Mouse (Mus musculus) liver, embryonic 12.5 days (tissue): Measurements from ENCODE around the gene Map3k20. TPM values are rescaled to one million over a fixed set of nuclear protein-coding genes. Genes with fewer than 3 reads are reported as not detected.

Source experiments
- ATAC-seq: fragments of 200-750 bp; cut with Nextera tagmentation; 2 replicates; pipeline ENCODE4 v1.8.0; 2017; ENCODE audit warnings: moderate number of reproducible peaks, mild to moderate bottlenecking, moderate library complexity
- H3K27ac ChIP-seq: fragments of 300-500 bp; sonication (generic); 2 replicates; pipeline ENCODE4 v1.5.1; 2016; ENCODE audit warnings: mild to moderate bottlenecking
- H3K27me3 ChIP-seq: fragments of 300-500 bp; sonication (generic); replicated peaks from 2 replicates; pipeline ENCODE4 v1.6.1; 2016; ENCODE audit warnings: mild to moderate bottlenecking, moderate library complexity
- H3K36me3 ChIP-seq: fragments of 300-500 bp; sonication (generic); 2 replicates; pipeline ENCODE4 v1.6.1; 2016; ENCODE audit warnings: mild to moderate bottlenecking, moderate library complexity
- H3K4me1 ChIP-seq: fragments of 300-500 bp; sonication (generic); 2 replicates; pipeline ENCODE4 v1.6.1; 2016
- H3K4me2 ChIP-seq: fragments of 300-500 bp; sonication (generic); 2 replicates; pipeline ENCODE4 v1.6.1; 2016; ENCODE audit warnings: mild to moderate bottlenecking, moderate library complexity
- H3K4me3 ChIP-seq: fragments of 300-500 bp; sonication (generic); 2 replicates; pipeline ENCODE4 v1.5.1; 2016; ENCODE audit warnings: mild to moderate bottlenecking, moderate library complexity
- H3K9ac ChIP-seq: fragments of 300-500 bp; sonication (generic); 2 replicates; pipeline ENCODE4 v1.6.1; 2016; ENCODE audit warnings: mild to moderate bottlenecking, moderate library complexity
- H3K9me3 ChIP-seq: fragments of 300-500 bp; sonication (generic); replicated peaks from 2 replicates; pipeline ENCODE4 v1.6.1; 2016; ENCODE audit warnings: mild to moderate bottlenecking, moderate library complexity
- WGBS: fragments of 180-500 bp; shearing (Covaris S2); methylation state at CpG from one replicate; pipeline ENCODE4 v1.1.7; 2016; ENCODE audit not compliant: insufficient replicate concordance; 5-methylcytosine and 5-hydroxymethylcytosine counted together
- polyA plus RNA-seq: library from polyadenylated mRNA; unstranded; fragments of >200 nt; fragmentation: Nextera tagmentation; extraction: Ambion mirVana; gene quantifications from 2 replicates; pipeline ENCODE4 v1.2.1, GENCODE M21; 2016

Map3k20 gene
- polyA plus RNA-seq, 1 experiment from 2014 or later, result 9.4 TPM

- WGBS, result 61% methylated on average over 7 of the region's 7 CpGs
- H3K9me3 ChIP-seq, result no peaks in the 10 kb centered on the region
- no peaks in the 10 kb centered on the region for H3K36me3 ChIP-seq
- H3K4me1 ChIP-seq, result peaks cover 22% of the 10 kb centered on the region
- H3K27ac ChIP-seq, result no peak overlapping the region
- no peak for ATAC-seq
- H3K4me2 ChIP-seq, result no peak overlapping the region
- H3K4me3 ChIP-seq, result no peak overlapping the region
- H3K9ac ChIP-seq, result no peak overlapping the region
- no peaks in the 10 kb centered on the region; the same call in 1 of the 2 replicates for H3K27me3 ChIP-seq
These were observed 748 bp upstream of the Map3k20 start for GRCm38 (mm10) chr2:72284689-72285088.

- peak overlapping the region; percentile 92 for H3K4me3 ChIP-seq
- peak; percentile 62 for ATAC-seq
- H3K27me3 ChIP-seq, result no peaks in the 10 kb centered on the region; the same call in 1 of the 2 replicates
- H3K4me1 ChIP-seq, result peaks cover 22% of the 10 kb centered on the region
- under 1% methylated on average over 54 of the region's 60 CpGs for WGBS
- H3K4me2 ChIP-seq, result peak overlapping the region; percentile 89
- H3K9ac ChIP-seq, result peak overlapping the region; percentile 95
- peak overlapping the region; percentile 61 for H3K27ac ChIP-seq
- H3K36me3 ChIP-seq, result no peaks in the 10 kb centered on the region
- no peaks in the 10 kb centered on the region for H3K9me3 ChIP-seq
These were observed 638 bp downstream of the Map3k20 start for GRCm38 (mm10) chr2:72285888-72286661.

- Histone ChIP-seq H3K9ac (peak overlapping the region; percentile 7; the same call in 1 of the 2 replicates), H3K4me2 (peak overlapping the region; percentile 50), H3K36me3 (no peaks in the 10 kb centered on the region), H3K4me1 (peaks cover 22% of the 10 kb centered on the region), H3K4me3 (peak overlapping the region; percentile 19), H3K9me3 (no peaks in the 10 kb centered on the region), H3K27me3 (no peaks in the 10 kb centered on the region; the same call in 1 of the 2 replicates), H3K27ac (peak overlapping the region; percentile 67)
- 19% methylated on average over 4 of the region's 4 CpGs for WGBS
- peak; percentile 90 for ATAC-seq
These were observed 1.7 kb downstream of the Map3k20 start for GRCm38 (mm10) chr2:72287142-72287541.

- no peak overlapping the region for H3K27ac ChIP-seq
- no peak for ATAC-seq
- no peak overlapping the region for H3K4me3 ChIP-seq
- no peaks in the 10 kb centered on the region; the same call in 1 of the 2 replicates for H3K27me3 ChIP-seq
- WGBS, result 85% methylated on average over 9 of the region's 11 CpGs
- no peak overlapping the region for H3K9ac ChIP-seq
- H3K9me3 ChIP-seq, result no peaks in the 10 kb centered on the region
- peaks cover 22% of the 10 kb centered on the region for H3K4me1 ChIP-seq
- H3K4me2 ChIP-seq, result no peak overlapping the region
- H3K36me3 ChIP-seq, result no peaks in the 10 kb centered on the region
These were observed 3.6 kb downstream of the Map3k20 start for GRCm38 (mm10) chr2:72288932-72289534.

GRCm38 (mm10) chr2:72291103-72291502 is 5.7 kb downstream of the Map3k20 start:
- Histone ChIP-seq H3K27ac (no peak overlapping the region), H3K4me2 (no peak overlapping the region), H3K9ac (no peak overlapping the region), H3K36me3 (no peaks in the 10 kb centered on the region), H3K4me3 (no peak overlapping the region), H3K9me3 (no peaks in the 10 kb centered on the region), H3K27me3 (no peaks in the 10 kb centered on the region), H3K4me1 (peaks cover 14% of the 10 kb centered on the region)
- ATAC-seq, result no peak
- WGBS, result 69% methylated on average over 1 of the region's 1 CpGs

- WGBS, result 74% methylated on average over 8 of the region's 8 CpGs
- Histone ChIP-seq H3K36me3 (no peaks in the 10 kb centered on the region), H3K4me1 (peaks cover 8% of the 10 kb centered on the region), H3K4me3 (no peak overlapping the region), H3K9me3 (no peaks in the 10 kb centered on the region), H3K27ac (no peak overlapping the region), H3K27me3 (no peaks in the 10 kb centered on the region), H3K9ac (no peak overlapping the region), H3K4me2 (no peak overlapping the region)
- ATAC-seq, result no peak
These were observed 7.1 kb downstream of the Map3k20 start for GRCm38 (mm10) chr2:72292573-72292972.

- Histone ChIP-seq H3K9me3 (no peaks in the 10 kb centered on the region), H3K4me3 (no peak overlapping the region), H3K9ac (no peak overlapping the region), H3K4me2 (no peak overlapping the region), H3K36me3 (peaks cover 10% of the 10 kb centered on the region), H3K27ac (no peak overlapping the region), H3K4me1 (no peaks in the 10 kb centered on the region), H3K27me3 (no peaks in the 10 kb centered on the region)
- WGBS, result 74% methylated on average over 6 of the region's 6 CpGs
- no peak for ATAC-seq
These were observed 9.6 kb downstream of the Map3k20 start for GRCm38 (mm10) chr2:72294994-72295393.

- H3K36me3 ChIP-seq, result peaks cover 15% of the 10 kb centered on the region
- no peak overlapping the region for H3K4me3 ChIP-seq
- ATAC-seq, result no peak
- no peak overlapping the region for H3K9ac ChIP-seq
- H3K4me2 ChIP-seq, result no peak overlapping the region
- H3K27ac ChIP-seq, result no peak overlapping the region
- WGBS, result 80% methylated on average over 10 of the region's 10 CpGs
- no peaks in the 10 kb centered on the region for H3K9me3 ChIP-seq
- H3K4me1 ChIP-seq, result no peaks in the 10 kb centered on the region
- no peaks in the 10 kb centered on the region for H3K27me3 ChIP-seq
These were observed 11.7 kb downstream of the Map3k20 start for GRCm38 (mm10) chr2:72296984-72297715.

- 77% methylated on average over 10 of the region's 10 CpGs for WGBS
- Histone ChIP-seq H3K9ac (no peak overlapping the region), H3K4me3 (no peak overlapping the region), H3K27me3 (no peaks in the 10 kb centered on the region), H3K4me2 (no peak overlapping the region), H3K9me3 (no peaks in the 10 kb centered on the region), H3K4me1 (no peaks in the 10 kb centered on the region), H3K27ac (no peak overlapping the region), H3K36me3 (peaks cover 15% of the 10 kb centered on the region)
- no peak for ATAC-seq
These were observed 12.3 kb downstream of the Map3k20 start for GRCm38 (mm10) chr2:72297716-72298082.

- no peaks in the 10 kb centered on the region for H3K9me3 ChIP-seq
- WGBS, result 54% methylated on average over 4 of the region's 4 CpGs
- no peaks in the 10 kb centered on the region for H3K27me3 ChIP-seq
- H3K4me3 ChIP-seq, result no peak overlapping the region
- H3K4me1 ChIP-seq, result no peaks in the 10 kb centered on the region
- H3K9ac ChIP-seq, result no peak overlapping the region
- no peak for ATAC-seq
- H3K4me2 ChIP-seq, result no peak overlapping the region
- peaks cover 15% of the 10 kb centered on the region for H3K36me3 ChIP-seq
- H3K27ac ChIP-seq, result no peak overlapping the region
These were observed 13.0 kb downstream of the Map3k20 start for GRCm38 (mm10) chr2:72298406-72298805.

GRCm38 (mm10) chr2:72301194-72301916 is 15.9 kb downstream of the Map3k20 start:
- Histone ChIP-seq H3K4me1 (no peaks in the 10 kb centered on the region), H3K9ac (no peak overlapping the region), H3K27ac (no peak overlapping the region), H3K27me3 (no peaks in the 10 kb centered on the region), H3K4me2 (no peak overlapping the region), H3K4me3 (no peak overlapping the region), H3K9me3 (no peaks in the 10 kb centered on the region), H3K36me3 (peaks cover 36% of the 10 kb centered on the region)
- ATAC-seq, result no peak
- 68% methylated on average over 9 of the region's 9 CpGs for WGBS
